Mouse (Mus musculus): Measurements from ENCODE around the gene Elmo1.

- TF ChIP-seq NRF1 (IDR thresholded peaks at IDR 0.05; ENCODE audit: insufficient read depth, low read depth, low read length, poor library complexity, severe bottlenecking): no peak
- no peak for TF ChIP-seq POLR2A (IDR thresholded peaks at IDR 0.05; ENCODE audit: control insufficient read depth in 1 of 2, insufficient read depth in 1 of 2, low read depth in 1 of 2, low read length in 2 of 2, poor library complexity in 1 of 2)
- TF ChIP-seq JUND (IDR thresholded peaks at IDR 0.05; ENCODE audit: low read depth, low read length): no peak
- no peak for TF ChIP-seq ETS1 (IDR thresholded peaks at IDR 0.05; ENCODE audit: low read depth, low read length)
- TF ChIP-seq MYC (IDR thresholded peaks at IDR 0.05; ENCODE audit: low read depth, low read length): no peak
- TF ChIP-seq HCFC1 (IDR thresholded peaks at IDR 0.05; ENCODE audit: low read depth, low read length): no peak
- TF ChIP-seq RCOR1 (IDR thresholded peaks at IDR 0.05; ENCODE audit: low read depth, low read length): no peak
- TF ChIP-seq E2F4 (IDR thresholded peaks at IDR 0.05; ENCODE audit: borderline replicate concordance, low read depth, low read length): no peak
- TF ChIP-seq USF2 (IDR thresholded peaks at IDR 0.05; ENCODE audit: borderline replicate concordance in 1 of 2, insufficient read depth in 1 of 2, low read depth in 1 of 2, low read length in 2 of 2): no peak
- no peak for TF ChIP-seq CTCF (IDR thresholded peaks at IDR 0.05 in 2 of 3, conservative IDR thresholded peaks at IDR 0.05 in 1 of 3; ENCODE audit: control insufficient read depth in 1 of 3, insufficient read depth in 1 of 3, low read depth in 2 of 3, low read length in 3 of 3, poor library complexity in 1 of 3, severe bottlenecking in 1 of 3)
- TF ChIP-seq MYB (IDR thresholded peaks at IDR 0.05; ENCODE audit: low read depth, low read length): no peak
Observed at GRCm38 (mm10) chr13:20328672-20329071, 238.3 kb downstream of the Elmo1 start.
